Mouse (Mus musculus) erythroblast, embryonic 14.5 days (primary cell): ENCODE results near the gene Gck. TPM values are rescaled to one million over a fixed set of nuclear protein-coding genes. Genes with fewer than 3 reads are reported as not detected.

ENCODE experiments used
- H3K27me3 ChIP-seq: 2 replicates; pipeline ENCODE4 v1.6.1; 2012; ENCODE audit warnings: inconsistent platforms; ENCODE audit not compliant: control insufficient read depth
- H3K36me3 ChIP-seq: 2 replicates; pipeline ENCODE4 v1.6.1; 2012; ENCODE audit warnings: mild to moderate bottlenecking, inconsistent platforms; ENCODE audit not compliant: control insufficient read depth
- H3K4me1 ChIP-seq: 2 replicates; pipeline ENCODE4 v1.6.1; 2012; ENCODE audit warnings: inconsistent platforms; ENCODE audit not compliant: control insufficient read depth
- H3K4me3 ChIP-seq: replicated peaks from 2 replicates; pipeline ENCODE3; 2012; ENCODE audit warnings: moderate library complexity, mild to moderate bottlenecking, inconsistent platforms
- H3K9me3 ChIP-seq: 2 replicates; pipeline ENCODE4 v1.6.1; 2012; ENCODE audit warnings: low read length, inconsistent platforms, mixed read lengths; ENCODE audit not compliant: control insufficient read depth
- GATA1 ChIP-seq: IDR thresholded peaks from 2 replicates; pipeline ENCODE4 v1.6.1; 2012; ENCODE audit warnings: low read length, inconsistent platforms, mixed read lengths
- TAL1 ChIP-seq: IDR thresholded peaks from 3 replicates; pipeline ENCODE4 v1.6.1; 2012; ENCODE audit warnings: low read length, inconsistent platforms, mixed read lengths
- polyA plus RNA-seq: library from polyadenylated mRNA; stranded (reverse); fragments of >175 nt; gene quantifications from 2 replicates; pipeline ENCODE4 v1.2.3, GENCODE M21; 2012

Gene Gck
- polyA plus RNA-seq, 1 experiment, result not detected

- no peak for TF ChIP-seq GATA1
- no peak for TF ChIP-seq TAL1
- Histone ChIP-seq H3K9me3 (no peaks in the 10 kb centered on the region), H3K36me3 (no peaks in the 10 kb centered on the region), H3K4me1 (peaks cover 5% of the 10 kb centered on the region), H3K4me3 (no peak overlapping the region), H3K27me3 (no peaks in the 10 kb centered on the region)
Measured at GRCm38 (mm10) chr11:5918111-5918510, 31.8 kb downstream of the Gck start.

DNA sequence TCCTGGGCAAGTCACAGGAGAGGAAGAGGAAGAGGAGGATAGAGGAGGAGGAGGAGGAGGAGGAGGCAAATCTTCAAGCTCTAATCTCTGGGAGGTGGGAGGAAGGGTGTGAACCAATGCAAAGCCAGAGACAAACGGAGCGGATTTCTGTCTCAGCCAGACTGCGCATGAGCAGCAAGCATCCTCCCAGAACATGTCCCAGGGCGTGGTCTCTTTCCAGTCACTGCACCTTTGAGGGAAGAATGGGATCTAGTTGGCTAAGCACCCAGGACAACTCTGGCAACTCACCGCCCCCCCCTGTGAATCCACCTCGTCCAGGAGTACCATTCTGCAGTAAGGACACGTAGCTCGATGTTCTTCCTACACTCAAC, 33.7 kb downstream of the Gck start:
- no peaks in the 10 kb centered on the region for H3K27me3 ChIP-seq
- no peak overlapping the region for H3K4me3 ChIP-seq
- H3K4me1 ChIP-seq, result peaks cover 5% of the 10 kb centered on the region
- TF ChIP-seq TAL1 (no peak), GATA1 (no peak)
- H3K9me3 ChIP-seq, result no peaks in the 10 kb centered on the region
- no peaks in the 10 kb centered on the region for H3K36me3 ChIP-seq

DNA sequence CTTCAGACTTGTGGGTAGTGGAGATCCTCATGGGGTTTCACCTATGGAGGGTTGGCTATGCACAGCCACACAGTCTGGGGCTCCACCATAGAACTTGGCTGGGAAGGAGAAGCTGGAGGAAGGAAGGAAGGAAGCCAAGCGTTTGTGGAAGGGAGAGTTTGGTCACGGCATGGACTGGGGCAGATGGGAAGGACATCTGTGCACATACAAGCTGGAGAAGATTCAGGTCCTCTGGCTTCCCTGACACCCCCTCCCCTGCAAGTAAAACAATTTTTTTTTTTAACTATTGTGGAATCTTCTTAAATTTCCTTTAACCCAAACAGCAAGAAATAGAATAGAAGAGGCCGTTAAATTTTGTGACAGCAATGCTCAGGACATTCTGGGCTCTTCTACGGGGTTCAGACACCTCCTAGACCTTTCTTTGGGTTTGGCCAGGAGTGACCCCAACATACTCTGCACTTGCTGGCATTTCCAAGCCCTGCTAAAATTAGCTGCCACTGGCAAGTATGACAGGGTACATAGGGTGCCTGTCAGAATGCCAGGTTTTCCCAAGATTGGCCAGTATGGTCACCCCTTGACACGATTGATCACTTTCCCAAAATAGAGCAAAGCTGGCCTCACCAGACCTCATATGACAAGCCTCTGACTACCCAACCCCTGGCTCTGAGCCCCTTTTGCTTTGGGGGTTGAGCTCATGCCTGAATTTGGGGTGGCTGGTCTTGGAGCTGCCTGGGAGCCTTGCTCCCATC, 34.3 kb downstream of the Gck start:
- H3K4me3 ChIP-seq, result no peak overlapping the region
- no peak for TF ChIP-seq GATA1
- no peaks in the 10 kb centered on the region for H3K9me3 ChIP-seq
- H3K36me3 ChIP-seq, result no peaks in the 10 kb centered on the region
- no peaks in the 10 kb centered on the region for H3K27me3 ChIP-seq
- H3K4me1 ChIP-seq, result peaks cover 5% of the 10 kb centered on the region

DNA sequence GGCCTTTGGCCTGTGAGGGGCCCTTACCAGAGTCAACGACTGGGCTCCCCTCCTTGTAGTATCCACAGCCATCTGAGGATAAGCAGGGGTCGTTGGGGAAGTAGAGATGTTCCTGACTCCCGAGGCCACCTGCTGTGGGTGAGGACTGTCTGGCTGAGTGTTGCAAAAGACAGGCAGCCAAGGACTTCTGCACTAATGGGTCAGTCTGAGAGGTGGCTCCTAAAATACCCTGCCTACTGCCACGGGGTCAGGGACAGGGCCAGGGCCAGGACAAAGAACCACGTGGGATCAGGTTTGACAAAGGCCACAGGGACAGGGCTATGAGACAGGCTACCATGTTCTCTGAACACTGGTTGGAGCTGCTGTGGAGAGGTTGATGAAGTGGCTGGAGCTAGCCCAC, 34.9 kb downstream of the Gck start:
- Histone ChIP-seq H3K27me3 (no peaks in the 10 kb centered on the region), H3K36me3 (no peaks in the 10 kb centered on the region), H3K4me3 (no peak overlapping the region), H3K4me1 (no peaks in the 10 kb centered on the region), H3K9me3 (no peaks in the 10 kb centered on the region)
- TF ChIP-seq GATA1 (no peak), TAL1 (no peak)

- no peaks in the 10 kb centered on the region for H3K27me3 ChIP-seq
Measured at GRCm38 (mm10) chr11:5913936-5914335, 35.9 kb downstream of the Gck start.

DNA sequence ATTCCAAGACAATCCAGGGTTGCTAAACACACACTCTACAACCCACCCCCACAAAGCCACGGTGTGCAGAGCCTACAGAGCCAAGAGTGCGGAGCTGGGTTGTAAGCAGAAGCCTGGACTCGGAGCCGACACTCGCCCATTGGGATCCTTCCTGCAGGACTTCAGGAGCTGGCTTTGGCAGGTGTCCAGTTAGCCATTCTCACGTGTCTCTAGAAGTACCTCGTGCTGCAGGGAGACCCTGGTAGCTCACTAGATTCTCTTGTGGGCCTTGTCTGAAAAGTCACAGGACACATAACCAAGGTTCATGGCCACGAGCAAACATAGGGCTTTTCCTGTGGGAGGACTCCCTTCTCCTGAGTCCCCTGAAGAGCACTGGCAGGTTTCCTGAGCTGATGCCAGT, 36.6 kb downstream of the Gck start:
- Histone ChIP-seq H3K4me3 (no peak overlapping the region), H3K27me3 (no peaks in the 10 kb centered on the region), H3K36me3 (no peaks in the 10 kb centered on the region), H3K4me1 (no peaks in the 10 kb centered on the region), H3K9me3 (no peaks in the 10 kb centered on the region)
- TF ChIP-seq TAL1 (no peak), GATA1 (no peak)

More at GRCm38 (mm10) chr11:5913936-5914335, 35.9 kb downstream of the Gck start:
- Histone ChIP-seq H3K4me1 (no peaks in the 10 kb centered on the region), H3K9me3 (no peaks in the 10 kb centered on the region), H3K4me3 (no peak overlapping the region), H3K36me3 (no peaks in the 10 kb centered on the region)
- no peak for TF ChIP-seq GATA1
- no peak for TF ChIP-seq TAL1

DNA sequence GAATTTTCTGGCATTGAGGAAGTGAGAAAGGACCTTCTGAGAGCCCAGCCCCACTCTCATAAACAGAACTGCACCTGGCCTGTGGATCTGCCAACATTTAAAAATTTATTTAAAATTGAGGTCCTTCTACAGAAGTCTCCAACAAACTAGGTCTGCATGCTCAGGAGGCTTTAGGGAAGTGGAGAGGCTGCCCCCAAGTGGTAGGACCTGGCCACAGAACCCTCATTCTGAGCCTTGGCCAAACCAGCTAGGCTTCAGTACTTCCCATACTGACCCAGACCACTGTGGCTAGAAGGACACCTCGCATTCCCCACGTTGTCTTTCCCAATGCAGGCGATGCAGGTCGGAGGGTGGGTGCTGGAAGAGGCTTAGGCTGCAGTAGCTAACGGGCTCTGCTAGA, 37.2 kb downstream of the Gck start:
- Histone ChIP-seq H3K27me3 (no peaks in the 10 kb centered on the region), H3K9me3 (no peaks in the 10 kb centered on the region), H3K4me3 (no peak overlapping the region), H3K36me3 (no peaks in the 10 kb centered on the region), H3K4me1 (no peaks in the 10 kb centered on the region)
- TF ChIP-seq GATA1, result no peak
- no peak for TF ChIP-seq TAL1

DNA sequence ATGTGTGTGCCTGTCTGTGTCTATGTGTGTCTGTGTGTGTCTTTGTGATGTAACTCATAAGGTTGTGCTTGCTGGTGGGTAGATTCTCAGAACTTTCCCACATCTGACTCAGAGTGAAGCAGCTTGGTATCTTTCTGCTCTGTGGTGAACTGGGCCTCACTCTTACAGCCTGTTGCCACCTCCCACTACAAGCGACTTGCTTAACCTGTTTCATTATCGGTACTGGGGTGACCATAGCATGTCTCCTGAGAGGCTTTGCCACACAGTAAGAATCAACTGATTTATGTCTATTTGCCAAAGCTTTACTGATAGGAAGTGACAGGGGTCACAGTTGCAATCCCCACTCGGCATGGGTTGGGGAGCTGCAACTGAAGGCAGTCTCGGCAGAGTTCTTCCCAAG, 41.2 kb downstream of the Gck start:
- no peak for TF ChIP-seq GATA1
- no peak for TF ChIP-seq TAL1
- Histone ChIP-seq H3K4me3 (no peak overlapping the region), H3K27me3 (peaks cover 4% of the 10 kb centered on the region), H3K4me1 (no peaks in the 10 kb centered on the region), H3K9me3 (no peaks in the 10 kb centered on the region), H3K36me3 (no peaks in the 10 kb centered on the region)

GRCm38 (mm10) chr11:5907096-5907495, 42.8 kb downstream of the Gck start:
- H3K9me3 ChIP-seq, result no peaks in the 10 kb centered on the region
- H3K36me3 ChIP-seq, result no peaks in the 10 kb centered on the region
- peaks cover under 1% of the 10 kb centered on the region for H3K4me1 ChIP-seq
- TF ChIP-seq GATA1 (no peak), TAL1 (no peak)
- H3K4me3 ChIP-seq, result no peak overlapping the region
- peaks cover 19% of the 10 kb centered on the region for H3K27me3 ChIP-seq
